11 mouse cellular contexts compared by ENCODE assay signal in genomic region chr6:137557671-137558070, GRCm38 (mm10).
DNase-seq lines count a peak whose midpoint lies in the region; ATAC-seq lines count a peak whose summit lies in the region.
"Had no signal": no experiment of that assay in that cellular context is flagged by ENCODE, and none has a peak within 500 bp of the region (broad histone marks: within the 10 kb centered on the region; RNA-seq: fewer than 3 reads in every experiment).

No protein-coding gene starts in this region.

- no peak overlapping the region for H3K27ac ChIP-seq in stomach, embryonic 16.5 days (ENCODE audit: low read length)
- H3K27ac ChIP-seq: limb, embryonic 13.5 days; midbrain, embryonic 13.5 days had no signal

- no peak overlapping the region for H3K9ac ChIP-seq in stomach, embryonic 16.5 days (ENCODE audit: low read length)
- H3K9ac ChIP-seq: limb, embryonic 13.5 days; midbrain, embryonic 13.5 days had no signal

- ATAC-seq in frontal cortex, adult (ENCODE audit: low TSS enrichment) = 0 out of 2 replicates have a peak, but pooled peaks have one; percentile 19
- ATAC-seq in hematopoietic stem cell, adult 5-6 weeks (replicated peaks in 1 of 2; ENCODE audit: insufficient read depth in 1 of 2, low FRiP score in 2 of 2, low TSS enrichment in 1 of 2, low read depth in 1 of 2, poor library complexity in 2 of 2, severe bottlenecking in 2 of 2) = peak; percentile 34 to 73; a peak in 3 of 4 replicates
- ATAC-seq in stomach, embryonic 16.5 days (ENCODE audit: insufficient read depth, low FRiP score) = peak; percentile 56; the same call in 1 of the 2 replicates
- ATAC-seq: forebrain, embryonic 14.5 days; midbrain, embryonic 13.5 days had no signal

- H3K4me1 ChIP-seq in stomach, embryonic 16.5 days (ENCODE audit: control insufficient read depth, insufficient read depth, low read length) = peaks cover 7% of the 10 kb centered on the region; the same call in 1 of the 2 replicates

- no peak overlapping the region for H3K4me3 ChIP-seq in stomach, embryonic 16.5 days (replicated peaks; ENCODE audit: low read length)
- H3K4me3 ChIP-seq: limb, embryonic 13.5 days; midbrain, embryonic 13.5 days had no signal

- 48% methylated on average over 2 of the region's 2 CpGs for WGBS in stomach, embryonic 16.5 days

- H3K4me2 ChIP-seq in stomach, embryonic 16.5 days (ENCODE audit: low read depth, low read length) = no peak overlapping the region
- H3K4me2 ChIP-seq: limb, embryonic 13.5 days; midbrain, embryonic 13.5 days had no signal

- H3K9me3 ChIP-seq in stomach, embryonic 16.5 days (replicated peaks; ENCODE audit: control insufficient read depth, low read length) = no peaks in the 10 kb centered on the region
- H3K9me3 ChIP-seq: midbrain, embryonic 13.5 days had no signal

- no peaks in the 10 kb centered on the region for H3K36me3 ChIP-seq in stomach, embryonic 16.5 days (ENCODE audit: control insufficient read depth, insufficient read depth, low read length)
- H3K36me3 ChIP-seq: limb, embryonic 13.5 days; midbrain, embryonic 13.5 days had no signal

- DNase-seq in frontal cortex, postnatal 10 days (ENCODE audit: low spot score in 2 of 2) = no peak
- peak; percentile 48 for DNase-seq in lung, postnatal 36 days
- no peak for DNase-seq in lung, postnatal 4 days
- no peak for DNase-seq in cerebellum, adult 8-10 months
- no peak for DNase-seq in MN1 (ENCODE audit: low spot score)

- no peaks in the 10 kb centered on the region for H3K27me3 ChIP-seq in stomach, embryonic 16.5 days (ENCODE audit: control insufficient read depth, insufficient read depth, low read length)
- H3K27me3 ChIP-seq: midbrain, embryonic 13.5 days had no signal
